Mouse (Mus musculus): ENCODE measurements around the gene Gpi1.

DNA sequence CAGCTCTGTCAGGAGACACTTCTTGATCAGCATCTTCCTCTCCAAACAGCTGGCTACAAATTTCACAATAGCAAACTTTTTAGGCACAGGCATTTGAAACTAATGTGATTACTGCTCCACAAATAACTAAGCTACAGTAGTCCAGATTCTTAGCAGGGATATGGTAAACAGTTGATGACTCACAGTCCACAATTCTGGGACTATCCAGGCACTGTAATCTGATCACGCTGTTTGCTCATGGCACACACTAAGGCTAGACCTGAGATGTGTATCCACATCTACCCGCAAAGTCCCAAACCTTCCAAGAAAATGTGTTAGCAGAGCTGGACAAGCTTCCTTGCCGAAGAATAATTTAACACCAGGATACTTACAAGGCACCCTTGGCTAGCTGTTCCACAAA lies 72.1 kb downstream of the Gpi1 start:
- no peak for TF ChIP-seq SMC3 (IDR thresholded peaks at IDR 0.05; ENCODE audit: low read depth, low read length)
- no peak for TF ChIP-seq CTCF (IDR thresholded peaks at IDR 0.05 in 2 of 3, conservative IDR thresholded peaks at IDR 0.05 in 1 of 3; ENCODE audit: control insufficient read depth in 1 of 3, insufficient read depth in 1 of 3, low read depth in 2 of 3, low read length in 3 of 3, poor library complexity in 1 of 3, severe bottlenecking in 1 of 3)
- no peak for TF ChIP-seq NELFE (IDR thresholded peaks at IDR 0.05; ENCODE audit: low read depth, low read length)
- TF ChIP-seq MAFK (IDR thresholded peaks at IDR 0.05; ENCODE audit: borderline replicate concordance, low read depth, low read length) = no peak
- TF ChIP-seq MXI1 (IDR thresholded peaks at IDR 0.05; ENCODE audit: low read depth, low read length) = no peak

All from MEL (cell line).